Mouse (Mus musculus): Measurements from ENCODE around the gene Celsr3. TPM values are rescaled to one million over a fixed set of nuclear protein-coding genes. Genes with fewer than 3 reads are reported as not detected.

The Celsr3 gene
- total and polyA plus RNA-seq, 3 experiments, result 0.03 to 0.12 TPM; not detected in 1

DNA sequence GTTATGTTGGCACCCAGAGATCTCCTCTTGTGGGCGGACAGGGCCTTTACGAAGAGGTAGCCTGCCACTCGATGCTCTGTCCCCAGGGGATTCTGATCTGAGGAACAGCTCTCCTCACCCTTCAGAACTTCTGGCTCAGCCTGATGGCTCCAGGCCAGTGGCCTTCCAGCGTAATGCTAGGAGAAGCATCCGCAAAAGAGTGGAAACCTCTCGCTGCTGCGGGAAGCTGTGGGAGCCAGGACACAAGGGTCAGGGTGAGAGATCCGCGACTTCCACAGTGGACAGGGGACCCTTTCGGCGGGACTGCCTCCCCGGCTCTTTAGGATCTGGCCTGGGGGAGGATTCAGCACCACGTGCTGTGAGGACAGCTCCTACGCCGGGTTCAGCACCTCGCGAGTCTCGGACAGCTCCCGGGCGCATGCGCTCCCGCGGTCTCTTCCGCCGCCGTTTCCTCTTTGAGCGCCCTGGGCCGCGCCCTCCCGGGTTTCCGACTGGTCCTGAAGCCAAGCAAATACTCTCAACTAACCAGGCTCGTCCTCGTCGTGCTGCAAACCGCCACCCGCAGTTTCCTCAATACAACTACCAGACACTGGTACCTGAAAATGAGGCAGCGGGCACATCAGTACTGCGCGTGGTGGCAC lies 700 bp downstream of the Celsr3 start:
- H3K27me3 ChIP-seq (ENCODE audit: control insufficient read depth in 1 of 2, insufficient read depth in 2 of 2, low read length in 2 of 2), result no peaks in the 10 kb centered on the region
- no peak overlapping the region for H3K4me3 ChIP-seq (ENCODE audit: control insufficient read depth in 1 of 2, insufficient read depth in 1 of 2, low read depth in 2 of 2, low read length in 2 of 2)
- no peaks in the 10 kb centered on the region for H3K9me3 ChIP-seq (replicated peaks; ENCODE audit: insufficient read depth, low read length)
- H3K79me2 ChIP-seq (ENCODE audit: control insufficient read depth, insufficient read depth, low read length, poor library complexity), result no peaks in the 10 kb centered on the region
- no peaks in the 10 kb centered on the region for H3K4me1 ChIP-seq (ENCODE audit: control insufficient read depth in 1 of 2, insufficient read depth in 2 of 2, low read length in 2 of 2)
- no peaks in the 10 kb centered on the region for H3K36me3 ChIP-seq (ENCODE audit: control insufficient read depth in 1 of 2, insufficient read depth in 2 of 2, low read length in 2 of 2)
- H3K27ac ChIP-seq (ENCODE audit: control insufficient read depth, low read depth, low read length), result no peak overlapping the region
- no peak for TF ChIP-seq ZMIZ1 (IDR thresholded peaks at IDR 0.05; ENCODE audit: low read depth, low read length)
- TF ChIP-seq SIN3A (IDR thresholded peaks at IDR 0.05; ENCODE audit: low read length), result peak; percentile 100
- no peak for TF ChIP-seq JUND (IDR thresholded peaks at IDR 0.05; ENCODE audit: low read depth, low read length)
- TF ChIP-seq POLR2AphosphoS2 (IDR thresholded peaks at IDR 0.05; ENCODE audit: low read length), result no peak
- TF ChIP-seq KAT2A (conservative IDR thresholded peaks at IDR 0.05; ENCODE audit: low read depth, low read length), result no peak
- TF ChIP-seq MYB (IDR thresholded peaks at IDR 0.05; ENCODE audit: low read depth, low read length), result no peak
- TF ChIP-seq ELF1 (IDR thresholded peaks at IDR 0.05; ENCODE audit: low read depth, low read length), result no peak
- no peak for TF ChIP-seq GATA1 (IDR thresholded peaks at IDR 0.05; ENCODE audit: low read depth, low read length)
- TF ChIP-seq RCOR1 (IDR thresholded peaks at IDR 0.05; ENCODE audit: low read depth, low read length), result no peak
- TF ChIP-seq MAZ (IDR thresholded peaks at IDR 0.05; ENCODE audit: low read depth, low read length), result no peak
- TF ChIP-seq MXI1 (IDR thresholded peaks at IDR 0.05; ENCODE audit: low read depth, low read length), result peak; percentile 98
- no peak for TF ChIP-seq MAX (IDR thresholded peaks at IDR 0.05; ENCODE audit: low read length)
- TF ChIP-seq ZC3H11A (IDR thresholded peaks at IDR 0.05; ENCODE audit: low read depth, low read length), result no peak
- no peak for TF ChIP-seq TAL1 (IDR thresholded peaks at IDR 0.05; ENCODE audit: low read length)
- peak; percentile 85 for TF ChIP-seq NRF1 (IDR thresholded peaks at IDR 0.05; ENCODE audit: insufficient read depth, low read depth, low read length, poor library complexity, severe bottlenecking)
- no peak for TF ChIP-seq ZKSCAN1 (IDR thresholded peaks at IDR 0.05; ENCODE audit: low read depth, low read length)
- peak; percentile 62 for DNase-seq (ENCODE audit: low read depth, low spot score)
- H3K9ac ChIP-seq (ENCODE audit: control insufficient read depth, low read depth, low read length, poor library complexity, severe bottlenecking), result no peak overlapping the region

DNA sequence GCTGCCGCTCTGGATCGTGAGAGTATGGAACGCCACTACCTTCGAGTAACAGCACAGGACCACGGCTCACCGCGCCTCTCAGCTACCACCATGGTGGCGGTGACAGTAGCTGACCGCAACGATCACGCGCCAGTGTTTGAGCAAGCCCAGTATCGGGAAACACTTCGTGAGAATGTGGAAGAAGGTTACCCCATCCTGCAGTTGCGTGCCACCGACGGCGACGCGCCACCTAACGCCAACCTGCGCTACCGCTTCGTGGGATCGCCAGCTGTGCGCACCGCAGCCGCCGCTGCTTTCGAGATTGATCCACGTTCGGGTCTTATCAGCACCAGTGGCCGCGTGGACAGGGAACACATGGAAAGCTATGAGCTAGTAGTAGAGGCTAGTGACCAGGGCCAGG lies 1.3 kb downstream of the Celsr3 start:
- no peak for DNase-seq (ENCODE audit: low read depth, low spot score)
- TF ChIP-seq MXI1 (IDR thresholded peaks at IDR 0.05; ENCODE audit: low read depth, low read length), result no peak
- TF ChIP-seq JUND (IDR thresholded peaks at IDR 0.05; ENCODE audit: low read depth, low read length), result no peak
- TF ChIP-seq KAT2A (conservative IDR thresholded peaks at IDR 0.05; ENCODE audit: low read depth, low read length), result no peak
- TF ChIP-seq CTCF (IDR thresholded peaks at IDR 0.05 in 2 of 3, conservative IDR thresholded peaks at IDR 0.05 in 1 of 3; ENCODE audit: control insufficient read depth in 1 of 3, insufficient read depth in 1 of 3, low read depth in 2 of 3, low read length in 3 of 3, poor library complexity in 1 of 3, severe bottlenecking in 1 of 3), result no peak
- no peak for TF ChIP-seq TBP (IDR thresholded peaks at IDR 0.05; ENCODE audit: low read depth, low read length)
- TF ChIP-seq BHLHE40 (IDR thresholded peaks at IDR 0.05; ENCODE audit: borderline replicate concordance, low read depth, low read length), result no peak
- TF ChIP-seq GATA1 (IDR thresholded peaks at IDR 0.05; ENCODE audit: low read depth, low read length), result no peak
- TF ChIP-seq UBTF (IDR thresholded peaks at IDR 0.05; ENCODE audit: borderline replicate concordance, insufficient read depth, low read depth, low read length), result no peak
- TF ChIP-seq ZMIZ1 (IDR thresholded peaks at IDR 0.05; ENCODE audit: low read depth, low read length), result no peak
- TF ChIP-seq ETS1 (IDR thresholded peaks at IDR 0.05; ENCODE audit: low read depth, low read length), result no peak
- TF ChIP-seq E2F4 (IDR thresholded peaks at IDR 0.05; ENCODE audit: borderline replicate concordance, low read depth, low read length), result no peak
- no peak for TF ChIP-seq MYC (IDR thresholded peaks at IDR 0.05; ENCODE audit: low read depth, low read length)
- no peak for TF ChIP-seq USF2 (IDR thresholded peaks at IDR 0.05; ENCODE audit: borderline replicate concordance in 1 of 2, insufficient read depth in 1 of 2, low read depth in 1 of 2, low read length in 2 of 2)
- Histone ChIP-seq H3K4me1 (ENCODE audit: control insufficient read depth in 1 of 2, insufficient read depth in 2 of 2, low read length in 2 of 2) (no peaks in the 10 kb centered on the region), H3K27me3 (ENCODE audit: control insufficient read depth in 1 of 2, insufficient read depth in 2 of 2, low read length in 2 of 2) (no peaks in the 10 kb centered on the region), H3K9me3 (replicated peaks; ENCODE audit: insufficient read depth, low read length) (no peaks in the 10 kb centered on the region), H3K9ac (ENCODE audit: control insufficient read depth, low read depth, low read length, poor library complexity, severe bottlenecking) (no peak overlapping the region), H3K36me3 (ENCODE audit: control insufficient read depth in 1 of 2, insufficient read depth in 2 of 2, low read length in 2 of 2) (no peaks in the 10 kb centered on the region), H3K4me3 (ENCODE audit: control insufficient read depth in 1 of 2, insufficient read depth in 1 of 2, low read depth in 2 of 2, low read length in 2 of 2) (no peak overlapping the region), H3K79me2 (ENCODE audit: control insufficient read depth, insufficient read depth, low read length, poor library complexity) (no peaks in the 10 kb centered on the region), H3K27ac (ENCODE audit: control insufficient read depth, low read depth, low read length) (no peak overlapping the region)
